In genomic region chr3:67512807-67513206, GRCm38 (mm10) we compare ENCODE assay signal across 8 mouse cellular contexts. TPM values are rescaled to one million over a fixed set of nuclear protein-coding genes. Genes with fewer than 3 reads are reported as not detected.
DNase-seq lines count a peak whose midpoint lies in the region; ATAC-seq lines count a peak whose summit lies in the region.
"Had no signal": no experiment of that assay in that cellular context is flagged by ENCODE, and none has a peak within 500 bp of the region (broad histone marks: within the 10 kb centered on the region; RNA-seq: fewer than 3 reads in every experiment).

No protein-coding gene starts in this region.

- no peaks in the 10 kb centered on the region for H3K9me3 ChIP-seq in forebrain, embryonic 12.5 days
- no peaks in the 10 kb centered on the region for H3K9me3 ChIP-seq in hindbrain, embryonic 13.5 days
- H3K9me3 ChIP-seq in midbrain, embryonic 10.5 days (replicated peaks): no peaks in the 10 kb centered on the region

- H3K4me3 ChIP-seq in forebrain, embryonic 12.5 days (replicated peaks): no peak overlapping the region
- no peak overlapping the region for H3K4me3 ChIP-seq in hindbrain, embryonic 13.5 days
- H3K4me3 ChIP-seq in midbrain, embryonic 10.5 days: no peak overlapping the region

- 3% methylated on average over 5 of the region's 5 CpGs for WGBS in forebrain, embryonic 12.5 days
- 6% methylated on average over 5 of the region's 5 CpGs for WGBS in hindbrain, embryonic 13.5 days
- WGBS in midbrain, embryonic 10.5 days: 5% methylated on average over 5 of the region's 5 CpGs

- peak; percentile 49 for DNase-seq in MEL-GATA-1-ER (ENCODE audit: extremely low read depth, low read depth)
- DNase-seq in c-Kit-positive CD71-negative TER-119-negative erythroid progenitor cells, embryonic 14.5 days (ENCODE audit: low read depth): peak; percentile 71
- peak; percentile 66 for DNase-seq in left cerebral cortex, adult 11 months (ENCODE audit: low spot score)
- peak; percentile 70 for DNase-seq in midbrain, embryonic 10.5 days (ENCODE audit: low spot score)
- peak; percentile 69 to 76 for DNase-seq in right cerebral cortex, postnatal 36 days (ENCODE audit: low spot score in 2 of 2)

- no peak overlapping the region for H3K4me2 ChIP-seq in forebrain, embryonic 12.5 days
- H3K4me2 ChIP-seq in hindbrain, embryonic 13.5 days: no peak overlapping the region

- H3K27ac ChIP-seq in forebrain, embryonic 12.5 days: no peak overlapping the region
- no peak overlapping the region for H3K27ac ChIP-seq in hindbrain, embryonic 13.5 days
- H3K27ac ChIP-seq in midbrain, embryonic 10.5 days (replicated peaks): no peak overlapping the region
- H3K27ac ChIP-seq: macrophage had no signal

- H3K27me3 ChIP-seq in forebrain, embryonic 12.5 days: peaks cover 44% of the 10 kb centered on the region
- peaks cover 35% of the 10 kb centered on the region for H3K27me3 ChIP-seq in hindbrain, embryonic 13.5 days
- H3K27me3 ChIP-seq in midbrain, embryonic 10.5 days (ENCODE audit: low read depth, poor library complexity, severe bottlenecking): peaks cover 45% of the 10 kb centered on the region

- peak; percentile 77; the same call in 1 of the 2 replicates for ATAC-seq in forebrain, embryonic 12.5 days (ENCODE audit: low FRiP score)
- peak; percentile 37; the same call in 1 of the 2 replicates for ATAC-seq in hindbrain, embryonic 13.5 days (ENCODE audit: low FRiP score)

- H3K36me3 ChIP-seq in forebrain, embryonic 12.5 days (replicated peaks): no peaks in the 10 kb centered on the region
- H3K36me3 ChIP-seq in hindbrain, embryonic 13.5 days: no peaks in the 10 kb centered on the region
- no peaks in the 10 kb centered on the region for H3K36me3 ChIP-seq in midbrain, embryonic 10.5 days

- no peak overlapping the region for H3K9ac ChIP-seq in forebrain, embryonic 12.5 days
- no peak overlapping the region for H3K9ac ChIP-seq in hindbrain, embryonic 13.5 days

- H3K4me1 ChIP-seq in forebrain, embryonic 12.5 days: peaks cover 10% of the 10 kb centered on the region
- peaks cover 12% of the 10 kb centered on the region for H3K4me1 ChIP-seq in hindbrain, embryonic 13.5 days (replicated peaks)
- H3K4me1 ChIP-seq in midbrain, embryonic 10.5 days: peaks cover 13% of the 10 kb centered on the region

RNA-seq across cellular contexts. Expression of gene Rarres1, which starts 2.5 kb away (rescaled TPM):
- polyA plus RNA-seq in forebrain, embryonic 12.5 days (2016; fragmentation: Nextera tagmentation; extraction: Ambion mirVana): 0.61 and 0.74 TPM in 2 replicates
- 1.3 TPM in 2 replicates for polyA plus RNA-seq in hindbrain, embryonic 13.5 days (2015; fragmentation: Nextera tagmentation; extraction: Ambion mirVana)
- 1.5 and 1.6 TPM in 2 replicates for polyA plus RNA-seq in midbrain, embryonic 10.5 days (2016; fragmentation: Nextera tagmentation; extraction: Ambion mirVana)

RNA-seq across cellular contexts. Expression of gene Lxn, which starts 49.1 kb away (rescaled TPM):
- polyA plus RNA-seq in forebrain, embryonic 12.5 days (2016; fragmentation: Nextera tagmentation; extraction: Ambion mirVana): 57.1 and 58.2 TPM in 2 replicates
- 165 and 227 TPM in 2 replicates for polyA plus RNA-seq in hindbrain, embryonic 13.5 days (2015; fragmentation: Nextera tagmentation; extraction: Ambion mirVana)
- 51.0 and 59.2 TPM in 2 replicates for polyA plus RNA-seq in midbrain, embryonic 10.5 days (2016; fragmentation: Nextera tagmentation; extraction: Ambion mirVana)
